Mouse (Mus musculus): ENCODE results near the gene 5330417C22Rik.

5330417C22Rik gene

GRCm38 (mm10) chr3:108413634-108414360, 122.5 kb downstream of the 5330417C22Rik start:
- no peak for DNase-seq (ENCODE audit: low spot score)

GRCm38 (mm10) chr3:108411754-108412121, 124.6 kb downstream of the 5330417C22Rik start:
- no peak for DNase-seq (ENCODE audit: low spot score)

GRCm38 (mm10) chr3:108411026-108411753, 125.1 kb downstream of the 5330417C22Rik start:
- peak; percentile 47 for DNase-seq (ENCODE audit: low spot score)

GRCm38 (mm10) chr3:108410359-108410714, 126.0 kb downstream of the 5330417C22Rik start:
- DNase-seq (ENCODE audit: low spot score) = peak; percentile 64

GRCm38 (mm10) chr3:108409656-108410358, 126.5 kb downstream of the 5330417C22Rik start:
- peak; percentile 32 for DNase-seq (ENCODE audit: low spot score)

GRCm38 (mm10) chr3:108408517-108409008, 127.8 kb downstream of the 5330417C22Rik start:
- no peak for DNase-seq (ENCODE audit: low spot score)

GRCm38 (mm10) chr3:108406306-108406885, 129.9 kb downstream of the 5330417C22Rik start:
- no peak for DNase-seq (ENCODE audit: low spot score)
